Mouse (Mus musculus): Measurements from ENCODE around the gene Tpp1.

- TF ChIP-seq CTCF (IDR thresholded peaks at IDR 0.05; ENCODE audit: low read depth): no peak
- no peak for TF ChIP-seq EP300 (IDR thresholded peaks at IDR 0.05; ENCODE audit: low read depth)
Observed at GRCm38 (mm10) chr7:105793701-105794100, 41.7 kb upstream of the Tpp1 start.
